Mouse (Mus musculus): ENCODE measurements around the gene Sergef.

DNA sequence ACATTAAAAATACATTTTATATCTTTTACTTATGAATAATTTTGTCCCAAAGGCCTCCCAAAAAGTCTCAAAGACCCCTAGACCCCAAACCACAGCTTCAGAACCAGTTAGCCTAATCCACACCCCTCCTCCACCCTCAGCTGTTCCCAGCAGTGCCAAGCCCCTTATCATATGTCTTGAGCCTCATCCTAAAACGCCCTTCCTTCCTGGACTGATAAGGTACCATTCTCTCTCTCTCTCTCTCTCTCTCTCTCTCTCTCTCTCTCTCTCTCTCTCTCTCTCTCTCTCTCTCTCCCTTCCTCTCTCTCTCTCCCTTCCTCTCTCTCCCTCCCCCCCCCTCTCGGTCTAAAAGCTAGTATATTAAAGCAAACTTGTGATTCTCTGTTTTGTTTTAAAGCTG, 12.7 kb upstream of the Sergef start:
- TF ChIP-seq CTCF (IDR thresholded peaks at IDR 0.05; ENCODE audit: borderline replicate concordance, control insufficient read depth, extremely low read depth, insufficient read depth, low read length, poor library complexity), result no peak
- no peak for TF ChIP-seq POLR2A (IDR thresholded peaks at IDR 0.05; ENCODE audit: control insufficient read depth, extremely low read depth, insufficient read depth, low read length, poor library complexity)

All from thymus, adult 2 months (tissue).